Mouse (Mus musculus) liver, postnatal 0 days (tissue): ENCODE results near the gene Sertad3. TPM values are rescaled to one million over a fixed set of nuclear protein-coding genes. Genes with fewer than 3 reads are reported as not detected.

ENCODE experiments used
- ATAC-seq: fragments of 200-750 bp; cut with Nextera tagmentation; 2 replicates; pipeline ENCODE4 v1.8.0; 2017; ENCODE audit warnings: mild to moderate bottlenecking, moderate library complexity
- DNase-seq: peaks from one replicate; pipeline ENCODE4 v3.0.0-alpha.2; 2016
- H3K27ac ChIP-seq: fragments of 300-500 bp; sonication (generic); 2 replicates; pipeline ENCODE4 v1.5.1; 2014; ENCODE audit warnings: antibody characterized with exemption, moderate library complexity, mild to moderate bottlenecking, low read depth
- H3K27me3 ChIP-seq: fragments of 300-500 bp; sonication (generic); 2 replicates; pipeline ENCODE4 v1.6.1; 2014; ENCODE audit warnings: low read length, control low read depth, mixed read lengths; ENCODE audit not compliant: insufficient read depth
- H3K36me3 ChIP-seq: fragments of 300-500 bp; sonication (generic); replicated peaks from 2 replicates; pipeline ENCODE4 v1.6.1; 2014; ENCODE audit warnings: mild to moderate bottlenecking, control low read depth, low read length, moderate library complexity, mixed read lengths; ENCODE audit not compliant: insufficient read depth
- H3K4me1 ChIP-seq: fragments of 300-500 bp; sonication (generic); 2 replicates; pipeline ENCODE4 v1.6.1; 2014; ENCODE audit warnings: antibody characterized with exemption, mild to moderate bottlenecking, control low read depth; ENCODE audit not compliant: insufficient read depth
- H3K4me2 ChIP-seq: fragments of 300-500 bp; sonication (generic); 2 replicates; pipeline ENCODE4 v1.6.1; 2014; ENCODE audit warnings: low read depth, mild to moderate bottlenecking, low read length, moderate library complexity, mixed read lengths
- H3K4me3 ChIP-seq: fragments of 300-500 bp; sonication (generic); 2 replicates; pipeline ENCODE4 v1.5.1; 2014; ENCODE audit warnings: low read depth, low read length
- H3K9ac ChIP-seq: fragments of 300-500 bp; sonication (generic); replicated peaks from 2 replicates; pipeline ENCODE4 v1.6.1; 2014; ENCODE audit warnings: mild to moderate bottlenecking, moderate library complexity
- H3K9me3 ChIP-seq: fragments of 300-500 bp; sonication (generic); 2 replicates; pipeline ENCODE4 v1.6.1; 2016; ENCODE audit warnings: mild to moderate bottlenecking, control low read depth, low read length, mixed read lengths
- CTCF ChIP-seq: sonication (generic); IDR thresholded peaks from 2 replicates; pipeline ENCODE4 v1.5.1; 2016; ENCODE audit warnings: antibody characterized with exemption, low read depth
- EP300 ChIP-seq: IDR thresholded peaks from 2 replicates; pipeline ENCODE4 v1.6.1; 2016; ENCODE audit warnings: antibody characterized with exemption, low read depth, mild to moderate bottlenecking
- WGBS: fragments of 180-500 bp; shearing (Covaris S2); extraction: QIAGEN DNeasy Blood & Tissue Kit; methylation state at CpG from one replicate; pipeline ENCODE4 v1.1.7; 2014; ENCODE audit not compliant: insufficient replicate concordance; 5-methylcytosine and 5-hydroxymethylcytosine counted together
- polyA plus RNA-seq: library from polyadenylated mRNA; unstranded; fragments of >200 nt; fragmentation: Nextera tagmentation; extraction: Ambion mirVana; gene quantifications from 2 replicates; pipeline ENCODE4 v1.2.1, GENCODE M21; 2015

Sertad3 gene
- polyA plus RNA-seq, 1 experiment from 2014 or later: 17.0 TPM

- Histone ChIP-seq H3K36me3 (no peaks in the 10 kb centered on the region), H3K4me2 (no peak overlapping the region), H3K4me1 (no peaks in the 10 kb centered on the region), H3K9ac (no peak overlapping the region), H3K9me3 (peaks cover 5% of the 10 kb centered on the region; the same call in 1 of the 2 replicates), H3K27me3 (peaks cover 26% of the 10 kb centered on the region), H3K27ac (no peak overlapping the region), H3K4me3 (no peak overlapping the region)
- TF ChIP-seq CTCF (peak; percentile 80), EP300 (no peak)
- DNase-seq: peak; percentile 64
- ATAC-seq: no peak
- WGBS: 51% methylated on average over 5 of the region's 5 CpGs
These were observed 36.0 kb upstream of the Sertad3 start for GRCm38 (mm10) chr7:27437544-27437943.

- Histone ChIP-seq H3K9me3 (peaks cover 5% of the 10 kb centered on the region; the same call in 1 of the 2 replicates), H3K4me1 (no peaks in the 10 kb centered on the region), H3K4me2 (no peak overlapping the region), H3K4me3 (no peak overlapping the region), H3K27ac (no peak overlapping the region), H3K9ac (no peak overlapping the region), H3K27me3 (peaks cover 12% of the 10 kb centered on the region), H3K36me3 (no peaks in the 10 kb centered on the region)
- 77% methylated on average over 4 of the region's 4 CpGs for WGBS
- no peak for DNase-seq
- ATAC-seq: no peak
- no peak for TF ChIP-seq EP300
- peak; percentile 61 for TF ChIP-seq CTCF
These were observed 33.6 kb upstream of the Sertad3 start for GRCm38 (mm10) chr7:27440014-27440413.

GRCm38 (mm10) chr7:27446051-27446450 lies 27.5 kb upstream of the Sertad3 start:
- peaks cover 34% of the 10 kb centered on the region for H3K4me1 ChIP-seq
- no peak overlapping the region for H3K27ac ChIP-seq
- peak overlapping the region; percentile 42; the same call in 1 of the 2 replicates for H3K4me3 ChIP-seq
- H3K9ac ChIP-seq: peak overlapping the region; percentile 55
- no peaks in the 10 kb centered on the region for H3K9me3 ChIP-seq
- no peak for ATAC-seq
- no peaks in the 10 kb centered on the region for H3K36me3 ChIP-seq
- TF ChIP-seq CTCF (no peak), EP300 (no peak)
- peak overlapping the region; percentile 80 for H3K4me2 ChIP-seq
- peaks cover 23% of the 10 kb centered on the region for H3K27me3 ChIP-seq
- WGBS: 18% methylated on average over 18 of the region's 18 CpGs
- no peak for DNase-seq

- Histone ChIP-seq H3K27me3 (peaks cover 23% of the 10 kb centered on the region), H3K9me3 (no peaks in the 10 kb centered on the region), H3K4me3 (peak overlapping the region; percentile 42), H3K9ac (peak overlapping the region; percentile 55), H3K36me3 (no peaks in the 10 kb centered on the region), H3K4me1 (peaks cover 36% of the 10 kb centered on the region), H3K27ac (no peak overlapping the region), H3K4me2 (peak overlapping the region; percentile 80)
- ATAC-seq (0 out of 2 replicates have a peak, but pooled peaks have one; percentile 1), DNase-seq (peak; percentile 46)
- TF ChIP-seq EP300 (no peak), CTCF (no peak)
- 19% methylated on average over 21 of the region's 53 CpGs for WGBS
These were observed 26.8 kb upstream of the Sertad3 start for GRCm38 (mm10) chr7:27446521-27447418.

- peaks cover 43% of the 10 kb centered on the region for H3K4me1 ChIP-seq
- H3K4me2 ChIP-seq: peak within 1 kb of the TSS; percentile 86
- no peaks in the 10 kb centered on the region for H3K9me3 ChIP-seq
- TF ChIP-seq CTCF (peak; percentile 37), EP300 (peak; percentile 4; the same call in 1 of the 2 replicates)
- H3K27ac ChIP-seq: peak within 1 kb of the TSS; percentile 89
- peak; percentile 89 for ATAC-seq
- peak within 1 kb of the TSS; percentile 93 for H3K4me3 ChIP-seq
- DNase-seq: peak; percentile 99
- H3K9ac ChIP-seq: peak within 1 kb of the TSS; percentile 91
- H3K27me3 ChIP-seq: peaks cover 23% of the 10 kb centered on the region
- H3K36me3 ChIP-seq: peaks cover 7% of the 10 kb centered on the region
- WGBS: under 1% methylated on average over 51 of the region's 54 CpGs
These were observed 25.9 kb upstream of the Sertad3 start, which contains the start of the genes Sptbn4 and Blvrb for GRCm38 (mm10) chr7:27447419-27448286. TSS of gene Sptbn4 (minus strand) at chr7:27447686. TSS of gene Blvrb (plus strand) at chr7:27447978.
